Mouse (Mus musculus) forebrain, postnatal 0 days (tissue): ENCODE data around the gene Lekr1. TPM values are rescaled to one million over a fixed set of nuclear protein-coding genes. Genes with fewer than 3 reads are reported as not detected.

Source experiments
- ATAC-seq: fragments of 200-750 bp; cut with Nextera tagmentation; 2 replicates; pipeline ENCODE4 v1.8.0; 2017; ENCODE audit warnings: mild to moderate bottlenecking, moderate library complexity
- DNase-seq: peaks from one replicate; pipeline ENCODE4 v3.0.0-alpha.2; 2015
- H3K27ac ChIP-seq: fragments of 300-500 bp; sonication (generic); 2 replicates; pipeline ENCODE4 v1.5.1; 2014; ENCODE audit warnings: low read depth, mild to moderate bottlenecking, antibody characterized with exemption, low read length, moderate library complexity, mixed read lengths
- H3K27me3 ChIP-seq: fragments of 300-500 bp; sonication (generic); 2 replicates; pipeline ENCODE4 v1.6.1; 2014; ENCODE audit warnings: mild to moderate bottlenecking, low read length, mixed read lengths; ENCODE audit not compliant: insufficient read depth
- H3K36me3 ChIP-seq: fragments of 300-500 bp; sonication (generic); 2 replicates; pipeline ENCODE4 v1.6.1; 2014; ENCODE audit warnings: mild to moderate bottlenecking, moderate library complexity; ENCODE audit not compliant: insufficient read depth
- H3K4me1 ChIP-seq: fragments of 300-500 bp; sonication (generic); 2 replicates; pipeline ENCODE4 v1.6.1; 2014; ENCODE audit warnings: antibody characterized with exemption; ENCODE audit not compliant: insufficient read depth
- H3K4me2 ChIP-seq: fragments of 300-500 bp; sonication (generic); 2 replicates; pipeline ENCODE4 v1.6.1; 2014; ENCODE audit warnings: low read depth, mild to moderate bottlenecking, moderate library complexity
- H3K4me3 ChIP-seq: fragments of 300-500 bp; sonication (generic); 2 replicates; pipeline ENCODE4 v1.5.1; 2014; ENCODE audit warnings: low read depth, low read length, mixed read lengths
- H3K9ac ChIP-seq: fragments of 300-500 bp; sonication (generic); 2 replicates; pipeline ENCODE4 v1.6.1; 2014; ENCODE audit warnings: mild to moderate bottlenecking
- H3K9me3 ChIP-seq: fragments of 300-500 bp; sonication (generic); 2 replicates; pipeline ENCODE4 v1.6.1; 2016; ENCODE audit warnings: low read length
- CTCF ChIP-seq: sonication (generic); IDR thresholded peaks from 2 replicates; pipeline ENCODE4 v1.5.1; 2016; ENCODE audit warnings: antibody characterized with exemption, control low read depth, low read depth
- WGBS: fragments of 180-500 bp; shearing (Covaris S2); extraction: QIAGEN DNeasy Blood & Tissue Kit; methylation state at CpG from one replicate; pipeline ENCODE4 v1.1.7; 2014; 5-methylcytosine and 5-hydroxymethylcytosine counted together
- polyA plus RNA-seq: library from polyadenylated mRNA; unstranded; fragments of >200 nt; fragmentation: Nextera tagmentation; extraction: Ambion mirVana; gene quantifications from 2 replicates; pipeline ENCODE4 v1.2.1, GENCODE M21; 2015
- total RNA-seq: library from RNA; depleted of rRNA; stranded (reverse); fragments of >200 nt; gene quantifications from 2 replicates; pipeline ENCODE4 v1.2.3, GENCODE M21; 2014

Lekr1 gene
- total and polyA plus RNA-seq, 2 experiments from 2014 or later = 3.8 to 4.8 TPM

DNA sequence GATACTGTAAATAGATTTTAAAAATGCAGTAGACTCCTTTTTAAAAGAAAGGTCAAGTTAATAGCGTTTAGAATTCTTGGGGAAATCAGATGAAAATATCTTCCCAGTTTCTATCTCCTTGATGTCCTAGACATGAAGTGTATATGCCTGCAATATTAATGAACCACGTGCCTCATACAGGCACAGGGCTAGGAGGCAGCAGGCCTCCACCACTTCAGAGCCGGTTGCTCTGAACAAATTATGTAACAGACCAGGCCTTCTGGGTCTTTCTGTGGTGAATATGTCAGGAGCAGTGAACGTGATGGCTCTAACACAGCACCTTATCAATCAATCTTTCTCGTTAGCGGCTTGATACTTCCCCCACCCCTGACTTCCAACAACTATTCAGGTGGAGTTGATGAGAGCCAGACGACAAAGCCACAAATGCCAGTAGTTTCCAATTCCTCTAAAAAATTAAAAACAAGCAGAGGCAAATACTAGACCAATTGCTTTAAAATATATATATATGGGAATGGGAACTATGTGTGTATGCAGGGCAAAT lies 164.0 kb downstream of the Lekr1 start:
- Histone ChIP-seq H3K27me3 (no peaks in the 10 kb centered on the region), H3K4me1 (0 out of 2 replicates have a peak, but pooled peaks cover 3% of the 10 kb centered on the region), H3K4me3 (no peak overlapping the region), H3K9me3 (no peaks in the 10 kb centered on the region), H3K27ac (no peak overlapping the region), H3K4me2 (no peak overlapping the region), H3K36me3 (no peaks in the 10 kb centered on the region), H3K9ac (no peak overlapping the region)
- TF ChIP-seq CTCF = no peak
- no peak for ATAC-seq
- DNase-seq = no peak
- WGBS = 61% methylated on average over 7 of the region's 7 CpGs

DNA sequence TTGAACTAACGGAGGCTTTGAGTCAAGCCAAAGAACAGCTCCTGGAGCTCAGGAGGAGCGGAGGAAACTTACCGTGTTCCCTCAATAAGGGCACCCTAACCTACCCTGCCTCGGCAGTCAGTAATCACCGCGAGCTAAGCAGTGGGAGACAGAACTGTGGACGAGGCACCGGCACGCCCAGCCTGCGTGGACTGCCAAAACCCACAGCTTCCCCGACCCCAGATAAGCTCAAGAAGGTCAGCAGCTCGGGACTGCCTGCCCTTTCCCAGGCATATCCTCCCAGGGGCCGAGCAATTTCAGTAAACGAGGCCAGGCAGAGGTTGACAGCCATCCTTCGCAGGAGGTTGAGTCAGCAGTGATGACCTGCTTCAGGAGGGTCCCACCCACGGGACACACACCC lies 164.8 kb downstream of the Lekr1 start:
- H3K4me3 ChIP-seq = no peak overlapping the region
- H3K4me2 ChIP-seq = no peak overlapping the region
- H3K4me1 ChIP-seq = 0 out of 2 replicates have a peak, but pooled peaks cover 3% of the 10 kb centered on the region
- H3K9me3 ChIP-seq = no peaks in the 10 kb centered on the region
- H3K27ac ChIP-seq = no peak overlapping the region
- ATAC-seq (no peak), DNase-seq (no peak)
- H3K36me3 ChIP-seq = no peaks in the 10 kb centered on the region
- 48% methylated on average over 16 of the region's 16 CpGs for WGBS
- TF ChIP-seq CTCF = no peak
- H3K9ac ChIP-seq = no peak overlapping the region
- H3K27me3 ChIP-seq = no peaks in the 10 kb centered on the region

DNA sequence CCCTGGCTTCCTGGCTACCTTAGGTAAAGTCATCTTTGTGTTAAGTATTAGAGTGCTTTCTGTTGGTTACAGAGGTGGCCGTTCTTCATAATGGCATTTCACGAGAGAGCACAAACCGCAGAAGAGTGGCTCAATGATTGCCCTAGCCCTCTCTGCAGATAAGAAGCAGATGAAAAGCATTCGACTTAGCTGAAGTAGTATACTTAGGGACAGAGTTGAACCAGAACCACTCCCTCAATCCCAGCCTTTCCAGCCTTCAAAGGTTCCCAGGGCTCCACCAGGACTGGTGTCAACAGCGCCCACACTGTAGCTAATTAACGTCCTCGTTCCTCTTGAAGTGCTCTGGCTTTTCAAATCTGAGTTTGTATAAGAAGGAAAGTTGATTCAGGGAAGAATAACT lies 166.4 kb downstream of the Lekr1 start:
- TF ChIP-seq CTCF = no peak
- DNase-seq (no peak), ATAC-seq (no peak)
- H3K4me2 ChIP-seq = no peak overlapping the region
- H3K9me3 ChIP-seq = no peaks in the 10 kb centered on the region
- no peaks in the 10 kb centered on the region for H3K27me3 ChIP-seq
- no peak overlapping the region for H3K9ac ChIP-seq
- no peaks in the 10 kb centered on the region for H3K36me3 ChIP-seq
- H3K27ac ChIP-seq = no peak overlapping the region
- H3K4me1 ChIP-seq = 0 out of 2 replicates have a peak, but pooled peaks cover 3% of the 10 kb centered on the region
- WGBS = 70% methylated on average over 7 of the region's 7 CpGs
- H3K4me3 ChIP-seq = no peak overlapping the region

DNA sequence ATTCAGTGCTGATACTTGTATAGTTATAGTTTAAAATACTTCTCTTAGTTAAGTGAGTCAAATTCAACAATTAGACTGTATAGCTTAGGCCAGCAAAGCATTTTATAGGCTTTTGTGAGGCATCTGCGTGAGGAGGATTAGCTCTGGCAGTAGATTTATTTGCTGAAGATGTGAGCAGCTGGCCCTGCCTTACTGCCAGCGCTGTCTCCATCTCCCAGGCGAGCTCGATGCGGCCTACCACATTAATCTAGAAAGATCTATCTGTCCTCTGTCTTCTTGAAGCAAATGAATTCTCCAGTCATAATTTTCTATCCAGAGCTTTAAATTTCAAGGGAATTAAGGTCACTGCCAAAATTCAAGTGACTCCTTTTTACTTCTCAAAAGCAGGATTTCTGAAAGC lies 170.4 kb downstream of the Lekr1 start:
- H3K4me3 ChIP-seq = no peak overlapping the region
- no peaks in the 10 kb centered on the region for H3K36me3 ChIP-seq
- no peaks in the 10 kb centered on the region for H3K27me3 ChIP-seq
- no peaks in the 10 kb centered on the region for H3K9me3 ChIP-seq
- H3K4me2 ChIP-seq = no peak overlapping the region
- no peaks in the 10 kb centered on the region for H3K4me1 ChIP-seq
- no peak overlapping the region for H3K9ac ChIP-seq
- no peak for TF ChIP-seq CTCF
- 74% methylated on average over 5 of the region's 5 CpGs for WGBS
- DNase-seq = no peak
- no peak for ATAC-seq
- H3K27ac ChIP-seq = no peak overlapping the region

DNA sequence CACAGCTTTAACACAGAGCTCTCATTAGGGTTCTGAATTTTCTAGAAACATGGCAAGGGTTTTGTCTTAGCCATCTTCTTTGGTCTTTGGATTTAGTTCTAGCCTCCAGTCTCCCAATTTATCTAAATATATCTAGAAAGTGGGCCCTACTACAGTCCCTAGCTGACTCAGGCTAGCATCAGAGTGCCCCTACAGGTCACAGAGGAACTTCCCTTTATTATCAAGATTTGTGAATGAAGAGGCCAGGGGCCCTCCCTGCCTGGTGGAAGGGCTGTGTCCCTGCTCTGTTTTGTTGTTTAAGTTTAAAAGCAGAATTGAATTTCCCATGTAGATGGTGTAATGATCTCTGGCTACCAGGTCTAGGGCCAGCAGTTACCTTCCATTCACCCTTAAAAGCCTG lies 173.6 kb downstream of the Lekr1 start:
- no peaks in the 10 kb centered on the region for H3K27me3 ChIP-seq
- TF ChIP-seq CTCF = no peak
- DNase-seq (no peak), ATAC-seq (no peak)
- no peaks in the 10 kb centered on the region for H3K4me1 ChIP-seq
- no peaks in the 10 kb centered on the region for H3K9me3 ChIP-seq
- H3K4me2 ChIP-seq = no peak overlapping the region
- no peak overlapping the region for H3K27ac ChIP-seq
- no peak overlapping the region for H3K4me3 ChIP-seq
- no peak overlapping the region for H3K9ac ChIP-seq
- no peaks in the 10 kb centered on the region for H3K36me3 ChIP-seq

DNA sequence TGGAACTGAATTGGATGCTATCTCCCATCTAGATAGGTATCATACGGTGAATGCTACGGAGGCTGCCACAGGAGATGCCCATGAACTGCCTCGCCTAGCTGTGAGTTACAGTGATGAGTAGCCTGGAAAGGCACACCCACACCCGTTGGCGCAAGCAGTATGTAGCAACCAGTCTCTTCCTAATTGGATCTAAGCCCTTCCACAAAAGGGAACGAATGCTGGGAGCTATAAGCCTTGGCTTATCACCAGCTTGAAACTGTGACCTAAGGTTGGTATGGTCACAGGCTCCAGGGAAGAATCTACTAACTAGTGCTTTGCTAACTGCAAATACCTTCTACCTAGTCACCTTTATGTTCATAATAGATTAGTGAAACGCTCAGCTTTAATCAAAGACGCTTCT lies 175.1 kb downstream of the Lekr1 start:
- WGBS = 75% methylated on average over 8 of the region's 8 CpGs
- no peaks in the 10 kb centered on the region for H3K27me3 ChIP-seq
- H3K9me3 ChIP-seq = no peaks in the 10 kb centered on the region
- H3K4me1 ChIP-seq = no peaks in the 10 kb centered on the region
- H3K4me2 ChIP-seq = no peak overlapping the region
- no peak for TF ChIP-seq CTCF
- H3K27ac ChIP-seq = no peak overlapping the region
- H3K36me3 ChIP-seq = no peaks in the 10 kb centered on the region
- no peak for ATAC-seq
- no peak for DNase-seq
- H3K9ac ChIP-seq = no peak overlapping the region
- no peak overlapping the region for H3K4me3 ChIP-seq

DNA sequence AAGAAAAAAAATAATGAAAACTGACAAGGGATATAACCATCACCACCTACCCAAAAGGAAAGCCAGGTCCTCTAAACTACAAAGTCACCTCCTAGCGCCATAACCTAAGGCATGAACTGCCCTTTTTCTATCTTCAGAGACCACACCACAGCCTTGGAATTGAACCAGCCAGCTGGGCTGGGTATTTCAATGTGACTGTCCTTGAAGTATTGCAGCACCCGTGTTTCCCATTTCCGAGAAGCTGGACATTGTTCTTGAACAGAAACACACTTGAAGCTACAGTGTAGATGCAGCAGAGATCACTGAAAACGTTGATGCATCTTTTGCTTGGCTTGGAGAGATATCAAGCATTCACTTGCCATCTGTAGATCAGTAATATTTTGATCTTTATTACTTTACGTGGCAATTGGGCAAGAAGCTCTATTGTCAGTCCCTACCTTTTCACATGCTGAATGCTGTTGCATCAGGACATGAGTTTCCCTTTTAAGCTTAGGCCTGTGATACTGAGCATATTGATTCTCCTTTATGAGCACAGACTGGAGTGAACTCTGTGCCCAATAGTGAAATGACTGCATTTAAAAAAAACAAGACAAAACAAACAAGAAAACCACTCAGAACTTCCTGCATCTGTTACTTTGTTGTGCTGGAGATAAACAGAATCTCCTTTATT lies 176.6 kb downstream of the Lekr1 start:
- H3K9me3 ChIP-seq = no peaks in the 10 kb centered on the region
- H3K4me1 ChIP-seq = no peaks in the 10 kb centered on the region
- no peak overlapping the region for H3K27ac ChIP-seq
- H3K27me3 ChIP-seq = no peaks in the 10 kb centered on the region
- H3K4me2 ChIP-seq = no peak overlapping the region
- no peaks in the 10 kb centered on the region for H3K36me3 ChIP-seq
- 82% methylated on average over 5 of the region's 5 CpGs for WGBS
- H3K9ac ChIP-seq = no peak overlapping the region
- no peak for DNase-seq
- TF ChIP-seq CTCF = no peak
- ATAC-seq = no peak
- no peak overlapping the region for H3K4me3 ChIP-seq
